In the genomic region with DNA sequence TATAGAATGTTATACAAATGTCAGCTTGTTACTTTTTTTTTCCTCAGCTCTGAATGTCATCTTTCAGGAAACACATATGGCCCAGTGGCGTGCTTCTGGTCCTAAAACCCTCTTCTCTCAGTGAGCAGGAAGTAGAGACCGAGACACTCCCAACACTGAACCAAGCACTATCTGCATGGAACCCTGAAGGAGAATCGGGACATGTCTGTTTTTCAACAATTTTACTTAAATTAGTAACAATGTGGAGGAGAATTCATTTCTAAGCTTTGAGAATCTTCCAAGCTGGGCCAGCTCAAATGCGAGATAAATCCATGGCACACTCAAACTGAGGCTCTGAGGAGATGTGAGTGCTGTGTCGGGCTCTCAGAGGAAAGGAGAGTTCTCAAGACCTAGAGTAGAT, we compare ENCODE assay signal across 23 mouse cellular contexts. TPM values are rescaled to one million over a fixed set of nuclear protein-coding genes. Genes with fewer than 3 reads are reported as not detected.
DNase-seq lines count a peak whose midpoint lies in the region; ATAC-seq and TF ChIP-seq lines count a peak whose summit lies in the region.
"Had no signal": no experiment of that assay in that cellular context is flagged by ENCODE, and none has a peak within 500 bp of the region (broad histone marks: within the 10 kb centered on the region; RNA-seq: fewer than 3 reads in every experiment).

No protein-coding gene starts in this region.

- DNase-seq in heart, adult 2 months: no peak
- DNase-seq in left cerebral cortex, adult 2 months (ENCODE audit: extremely low spot score in 1 of 2, low spot score in 2 of 2): no peak
- no peak for DNase-seq in left cerebral cortex, adult 11 months (ENCODE audit: low spot score)
- DNase-seq in spleen, postnatal 36 days (ENCODE audit: low spot score in 2 of 2): no peak
- DNase-seq: adrenal gland, adult 8-10 months; B cell, adult 2 months; cerebellum, adult 11 months; cerebellum, adult 8-10 months; cerebellum, postnatal 14 days; gastrocnemius, postnatal 14 days; kidney, adult 11 months had no signal

- H3K4me1 ChIP-seq in forebrain, embryonic 16.5 days (replicated peaks; ENCODE audit: control insufficient read depth, insufficient read depth, low read length): peaks cover 3% of the 10 kb centered on the region; the same call in 1 of the 2 replicates
- H3K4me1 ChIP-seq in forebrain, embryonic 12.5 days: no peaks in the 10 kb centered on the region; the same call in 1 of the 2 replicates
- peaks cover 9% of the 10 kb centered on the region for H3K4me1 ChIP-seq in heart, embryonic 15.5 days (replicated peaks)
- H3K4me1 ChIP-seq in heart, adult 2 months (ENCODE audit: control insufficient read depth, insufficient read depth, low read length): no peaks in the 10 kb centered on the region; the same call in 1 of the 2 replicates
- peaks cover 5% of the 10 kb centered on the region for H3K4me1 ChIP-seq in embryonic fibroblast, embryonic 13.5 days (ENCODE audit: control insufficient read depth, insufficient read depth, low read length)
- H3K4me1 ChIP-seq: heart, embryonic 10.5 days had no signal

- no peaks in the 10 kb centered on the region for H3K79me2 ChIP-seq in heart, adult 2 months (replicated peaks; ENCODE audit: control insufficient read depth, insufficient read depth, low read length)

- H3K9me3 ChIP-seq in forebrain, embryonic 16.5 days (ENCODE audit: control insufficient read depth, low read length): no peaks in the 10 kb centered on the region
- H3K9me3 ChIP-seq in forebrain, embryonic 12.5 days: no peaks in the 10 kb centered on the region
- H3K9me3 ChIP-seq in heart, embryonic 15.5 days (replicated peaks): no peaks in the 10 kb centered on the region
- H3K9me3 ChIP-seq: embryonic facial prominence, embryonic 10.5 days; forebrain, embryonic 10.5 days; G1E; heart, embryonic 10.5 days; hindbrain, embryonic 13.5 days had no signal

- 78% methylated on average over 5 of the region's 5 CpGs for WGBS in forebrain, embryonic 16.5 days
- 82% methylated on average over 5 of the region's 5 CpGs for WGBS in forebrain, embryonic 12.5 days
- WGBS in heart, embryonic 15.5 days: 53% methylated on average over 5 of the region's 5 CpGs
- WGBS in heart, adult 2 months: 47% methylated on average over 5 of the region's 5 CpGs

- no peak for TF ChIP-seq POLR2A in heart, adult 2 months (IDR thresholded peaks at IDR 0.05; ENCODE audit: insufficient read depth, low read depth, low read length)
- no peak for TF ChIP-seq POLR2A in embryonic fibroblast, embryonic 13.5 days (IDR thresholded peaks at IDR 0.05; ENCODE audit: low read depth, low read length)

- H3K27ac ChIP-seq in forebrain, embryonic 16.5 days (ENCODE audit: low read length): peak overlapping the region; percentile 24; the same call in 1 of the 2 replicates
- H3K27ac ChIP-seq in forebrain, embryonic 12.5 days: no peak overlapping the region
- H3K27ac ChIP-seq in heart, embryonic 15.5 days: 0 out of 2 replicates have a peak overlapping the region, but pooled peaks have one; percentile 7
- H3K27ac ChIP-seq in heart, adult 2 months: no peak overlapping the region
- peak overlapping the region; percentile 86 for H3K27ac ChIP-seq in left cerebral cortex, adult 2 months
- peak overlapping the region; percentile 76 for H3K27ac ChIP-seq in embryonic fibroblast, embryonic 13.5 days (ENCODE audit: insufficient read depth, low read length)
- H3K27ac ChIP-seq: embryonic facial prominence, embryonic 10.5 days; forebrain, embryonic 10.5 days; heart, embryonic 10.5 days; hindbrain, embryonic 13.5 days; hindbrain, postnatal 0 days had no signal

- H3K27me3 ChIP-seq in forebrain, embryonic 16.5 days (replicated peaks; ENCODE audit: control insufficient read depth, insufficient read depth, low read length): no peaks in the 10 kb centered on the region
- H3K27me3 ChIP-seq in forebrain, embryonic 12.5 days: no peaks in the 10 kb centered on the region
- no peaks in the 10 kb centered on the region for H3K27me3 ChIP-seq in heart, embryonic 15.5 days
- H3K27me3 ChIP-seq in heart, adult 2 months (ENCODE audit: control insufficient read depth, insufficient read depth, low read length): no peaks in the 10 kb centered on the region
- H3K27me3 ChIP-seq: hindbrain, embryonic 13.5 days had no signal

- no peaks in the 10 kb centered on the region for H3K36me3 ChIP-seq in forebrain, embryonic 16.5 days (ENCODE audit: control insufficient read depth, insufficient read depth)
- H3K36me3 ChIP-seq in forebrain, embryonic 12.5 days (replicated peaks): no peaks in the 10 kb centered on the region
- no peaks in the 10 kb centered on the region for H3K36me3 ChIP-seq in heart, embryonic 15.5 days
- no peaks in the 10 kb centered on the region for H3K36me3 ChIP-seq in heart, adult 2 months (ENCODE audit: control insufficient read depth, insufficient read depth, low read length)
- H3K36me3 ChIP-seq: embryonic facial prominence, embryonic 10.5 days; forebrain, embryonic 10.5 days; G1E; heart, embryonic 10.5 days; hindbrain, embryonic 13.5 days had no signal

- no peak overlapping the region for H3K4me2 ChIP-seq in forebrain, embryonic 16.5 days (ENCODE audit: low read length)
- H3K4me2 ChIP-seq in forebrain, embryonic 12.5 days: no peak overlapping the region
- H3K4me2 ChIP-seq in heart, embryonic 15.5 days: no peak overlapping the region
- H3K4me2 ChIP-seq: hindbrain, embryonic 13.5 days had no signal

- intact Hi-C loops in heart, adult 2 months (cut with DNase I): no loop called here
- intact Hi-C loops in left cerebral cortex, adult 2 months (cut with DNase I): loop anchor here (5.0 kb wide), 1 partner anchor 72 kb away; the partner anchor contains the start of gene Fstl1

- no peak overlapping the region for H3K4me3 ChIP-seq in forebrain, embryonic 16.5 days (replicated peaks; ENCODE audit: low read length)
- no peak overlapping the region for H3K4me3 ChIP-seq in forebrain, embryonic 12.5 days (replicated peaks)
- H3K4me3 ChIP-seq in heart, embryonic 15.5 days: no peak overlapping the region
- H3K4me3 ChIP-seq in heart, adult 2 months: no peak overlapping the region
- H3K4me3 ChIP-seq in left cerebral cortex, adult 2 months: no peak overlapping the region
- no peak overlapping the region for H3K4me3 ChIP-seq in embryonic fibroblast, embryonic 13.5 days (ENCODE audit: insufficient read depth, low read length)
- H3K4me3 ChIP-seq: embryonic facial prominence, embryonic 10.5 days; erythroblast, embryonic 14.5 days; forebrain, embryonic 10.5 days; heart, embryonic 10.5 days; hindbrain, embryonic 13.5 days had no signal

- H3K9ac ChIP-seq in forebrain, embryonic 16.5 days (replicated peaks; ENCODE audit: low read depth, low read length): no peak overlapping the region
- H3K9ac ChIP-seq in forebrain, embryonic 12.5 days: no peak overlapping the region
- no peak overlapping the region for H3K9ac ChIP-seq in heart, embryonic 15.5 days
- no peak overlapping the region for H3K9ac ChIP-seq in heart, adult 2 months (ENCODE audit: low read depth, low read length)
- H3K9ac ChIP-seq: hindbrain, embryonic 13.5 days had no signal

- no peak for TF ChIP-seq EP300 in heart, adult 2 months (IDR thresholded peaks at IDR 0.05; ENCODE audit: insufficient read depth, low read depth, low read length)

- no peak for ATAC-seq in forebrain, embryonic 16.5 days
- ATAC-seq in forebrain, embryonic 12.5 days (ENCODE audit: low FRiP score): no peak
- no peak for ATAC-seq in heart, embryonic 15.5 days (replicated peaks; ENCODE audit: insufficient number of reproducible peaks, insufficient read depth, low FRiP score, low read depth)
- ATAC-seq: CD4-positive, CD25-positive, alpha-beta regulatory T cell, adult 4 months; hindbrain, postnatal 0 days had no signal

- TF ChIP-seq CTCF in heart, adult 2 months (IDR thresholded peaks at IDR 0.05): no peak
- TF ChIP-seq CTCF in left cerebral cortex, adult 2 months (IDR thresholded peaks at IDR 0.05): no peak
- no peak for TF ChIP-seq CTCF in embryonic fibroblast, embryonic 13.5 days (IDR thresholded peaks at IDR 0.05; ENCODE audit: borderline replicate concordance, insufficient read depth, low read length)

RNA-seq across cellular contexts. Expression of gene Ndufb4, which starts 51.0 kb away (rescaled TPM):
- 49.6 and 68.2 TPM in 2 replicates for polyA plus RNA-seq in forebrain, embryonic 16.5 days (2015; fragmentation: Nextera tagmentation; extraction: Ambion mirVana)
- 77.0 and 79.2 TPM in 2 replicates for polyA plus RNA-seq in forebrain, embryonic 12.5 days (2016; fragmentation: Nextera tagmentation; extraction: Ambion mirVana)
- 64.7 and 134 TPM in 2 replicates for polyA plus RNA-seq in heart, embryonic 15.5 days (2015; fragmentation: Nextera tagmentation; extraction: Ambion mirVana)
- 100 to 1,000 TPM; 188 to 216 TPM for total RNA-seq in heart, adult 2 months (2021)
- 162 and 185 TPM in 2 replicates for polyA plus RNA-seq in heart, adult 2 months (2012; rRNA removed)
- total RNA-seq in left cerebral cortex, adult 2 months (2021): 10 to 100 TPM; 68.5 to 69.7 TPM
- 54.2 and 80.9 TPM in 2 replicates for polyA plus RNA-seq in embryonic fibroblast, embryonic 13.5 days (2011; ENCODE audit: insufficient read length, low read depth, missing spikeins)

Comparison
In these comparisons a context has a peak if more than half of its experiments do, and no peak if none do; other contexts are left out.
1. H3K27ac ChIP-seq: peak in forebrain, embryonic 16.5 days (single experiment), heart, embryonic 15.5 days (single experiment), left cerebral cortex, adult 2 months (single experiment) and embryonic fibroblast, embryonic 13.5 days (single experiment); none in forebrain, embryonic 12.5 days (single experiment) and heart, adult 2 months (single experiment).